Mouse (Mus musculus): ENCODE data around the gene F2r. TPM values are rescaled to one million over a fixed set of nuclear protein-coding genes. Genes with fewer than 3 reads are reported as not detected.

Gene F2r
- polyA plus RNA-seq, 1 experiment from 2014 or later, result 134 TPM

GRCm38 (mm10) chr13:95583237-95584189, 34.8 kb downstream of the F2r start:
- no peak overlapping the region for H3K27ac ChIP-seq (ENCODE audit: low read length)
- H3K4me2 ChIP-seq (replicated peaks; ENCODE audit: low read depth, low read length), result no peak overlapping the region
- no peaks in the 10 kb centered on the region for H3K36me3 ChIP-seq (ENCODE audit: insufficient read depth, low read length)
- no peaks in the 10 kb centered on the region for H3K27me3 ChIP-seq (replicated peaks; ENCODE audit: insufficient read depth, low read length)
- H3K9ac ChIP-seq (replicated peaks; ENCODE audit: low read depth), result no peak overlapping the region
- WGBS, result 47% methylated on average over 19 of the region's 19 CpGs
- TF ChIP-seq EP300 (IDR thresholded peaks at IDR 0.05), result no peak
- no peak for TF ChIP-seq CTCF (IDR thresholded peaks at IDR 0.05)
- no peaks in the 10 kb centered on the region for H3K4me1 ChIP-seq (ENCODE audit: insufficient read depth, low read depth, low read length)
- ATAC-seq, result no peak
- DNase-seq (ENCODE audit: low spot score), result no peak
- H3K4me3 ChIP-seq (ENCODE audit: low read depth, low read length), result no peak overlapping the region
- no peaks in the 10 kb centered on the region for H3K9me3 ChIP-seq (ENCODE audit: low read length)

GRCm38 (mm10) chr13:95581850-95582249, 36.4 kb downstream of the F2r start:
- DNase-seq (ENCODE audit: low spot score), result no peak
- no peak overlapping the region for H3K9ac ChIP-seq (replicated peaks; ENCODE audit: low read depth)
- 44% methylated on average over 1 of the region's 1 CpGs for WGBS
- H3K4me3 ChIP-seq (ENCODE audit: low read depth, low read length), result no peak overlapping the region
- no peaks in the 10 kb centered on the region for H3K4me1 ChIP-seq (ENCODE audit: insufficient read depth, low read depth, low read length)
- no peaks in the 10 kb centered on the region for H3K27me3 ChIP-seq (replicated peaks; ENCODE audit: insufficient read depth, low read length)
- TF ChIP-seq EP300 (IDR thresholded peaks at IDR 0.05), result no peak
- TF ChIP-seq CTCF (IDR thresholded peaks at IDR 0.05), result no peak
- H3K4me2 ChIP-seq (replicated peaks; ENCODE audit: low read depth, low read length), result no peak overlapping the region
- no peaks in the 10 kb centered on the region for H3K9me3 ChIP-seq (ENCODE audit: low read length)
- H3K36me3 ChIP-seq (ENCODE audit: insufficient read depth, low read length), result no peaks in the 10 kb centered on the region
- H3K27ac ChIP-seq (ENCODE audit: low read length), result no peak overlapping the region
- ATAC-seq, result no peak

- H3K4me3 ChIP-seq (ENCODE audit: low read depth, low read length), result no peak overlapping the region
- no peak for DNase-seq (ENCODE audit: low spot score)
Observed at GRCm38 (mm10) chr13:95578016-95578697, 40.1 kb downstream of the F2r start.

GRCm38 (mm10) chr13:95570877-95571276, 47.4 kb downstream of the F2r start:
- H3K27me3 ChIP-seq (replicated peaks; ENCODE audit: insufficient read depth, low read length), result no peaks in the 10 kb centered on the region
- 97% methylated on average over 4 of the region's 4 CpGs for WGBS
- no peak overlapping the region for H3K9ac ChIP-seq (replicated peaks; ENCODE audit: low read depth)
- no peak overlapping the region for H3K27ac ChIP-seq (ENCODE audit: low read length)
- H3K4me2 ChIP-seq (replicated peaks; ENCODE audit: low read depth, low read length), result no peak overlapping the region
- no peak for DNase-seq (ENCODE audit: low spot score)
- H3K4me3 ChIP-seq (ENCODE audit: low read depth, low read length), result no peak overlapping the region
- no peak for TF ChIP-seq EP300 (IDR thresholded peaks at IDR 0.05)
- TF ChIP-seq CTCF (IDR thresholded peaks at IDR 0.05), result no peak
- no peaks in the 10 kb centered on the region for H3K9me3 ChIP-seq (ENCODE audit: low read length)
- H3K36me3 ChIP-seq (ENCODE audit: insufficient read depth, low read length), result no peaks in the 10 kb centered on the region
- H3K4me1 ChIP-seq (ENCODE audit: insufficient read depth, low read depth, low read length), result no peaks in the 10 kb centered on the region
- no peak for ATAC-seq

More at GRCm38 (mm10) chr13:95578016-95578697, 40.1 kb downstream of the F2r start:
- no peak overlapping the region for H3K4me2 ChIP-seq (replicated peaks; ENCODE audit: low read depth, low read length)
- ATAC-seq, result no peak
- no peak for TF ChIP-seq CTCF (IDR thresholded peaks at IDR 0.05)
- no peak for TF ChIP-seq EP300 (IDR thresholded peaks at IDR 0.05)
- no peak overlapping the region for H3K9ac ChIP-seq (replicated peaks; ENCODE audit: low read depth)
- no peaks in the 10 kb centered on the region for H3K27me3 ChIP-seq (replicated peaks; ENCODE audit: insufficient read depth, low read length)
- no peaks in the 10 kb centered on the region for H3K4me1 ChIP-seq (ENCODE audit: insufficient read depth, low read depth, low read length)
- H3K9me3 ChIP-seq (ENCODE audit: low read length), result no peaks in the 10 kb centered on the region
- no peak overlapping the region for H3K27ac ChIP-seq (ENCODE audit: low read length)
- 84% methylated on average over 5 of the region's 5 CpGs for WGBS
- H3K36me3 ChIP-seq (ENCODE audit: insufficient read depth, low read length), result no peaks in the 10 kb centered on the region

GRCm38 (mm10) chr13:95569326-95569725, 49.0 kb downstream of the F2r start:
- Histone ChIP-seq H3K4me2 (replicated peaks; ENCODE audit: low read depth, low read length) (no peak overlapping the region), H3K9me3 (ENCODE audit: low read length) (no peaks in the 10 kb centered on the region), H3K36me3 (ENCODE audit: insufficient read depth, low read length) (no peaks in the 10 kb centered on the region), H3K4me1 (ENCODE audit: insufficient read depth, low read depth, low read length) (no peaks in the 10 kb centered on the region), H3K4me3 (ENCODE audit: low read depth, low read length) (no peak overlapping the region), H3K9ac (replicated peaks; ENCODE audit: low read depth) (no peak overlapping the region), H3K27ac (ENCODE audit: low read length) (no peak overlapping the region), H3K27me3 (replicated peaks; ENCODE audit: insufficient read depth, low read length) (no peaks in the 10 kb centered on the region)
- TF ChIP-seq EP300 (IDR thresholded peaks at IDR 0.05), result no peak
- TF ChIP-seq CTCF (IDR thresholded peaks at IDR 0.05), result no peak
- DNase-seq (ENCODE audit: low spot score) (no peak), ATAC-seq (no peak)

GRCm38 (mm10) chr13:95568336-95568735, 50.0 kb downstream of the F2r start:
- Histone ChIP-seq H3K36me3 (ENCODE audit: insufficient read depth, low read length) (no peaks in the 10 kb centered on the region), H3K27me3 (replicated peaks; ENCODE audit: insufficient read depth, low read length) (no peaks in the 10 kb centered on the region), H3K27ac (ENCODE audit: low read length) (no peak overlapping the region), H3K4me3 (ENCODE audit: low read depth, low read length) (no peak overlapping the region), H3K4me1 (ENCODE audit: insufficient read depth, low read depth, low read length) (no peaks in the 10 kb centered on the region), H3K9ac (replicated peaks; ENCODE audit: low read depth) (no peak overlapping the region), H3K9me3 (ENCODE audit: low read length) (no peaks in the 10 kb centered on the region), H3K4me2 (replicated peaks; ENCODE audit: low read depth, low read length) (no peak overlapping the region)
- 95% methylated on average over 3 of the region's 3 CpGs for WGBS
- ATAC-seq (no peak), DNase-seq (ENCODE audit: low spot score) (no peak)
- TF ChIP-seq EP300 (IDR thresholded peaks at IDR 0.05), result no peak
- TF ChIP-seq CTCF (IDR thresholded peaks at IDR 0.05), result no peak

Data from lung, postnatal 0 days (tissue).